30 mouse cellular contexts compared by ENCODE assay signal in genomic region chr2:154699360-154699759, GRCm38 (mm10).
"Had no signal": no experiment of that assay in that cellular context is flagged by ENCODE, and none has a peak within 500 bp of the region (broad histone marks: within the 10 kb centered on the region; RNA-seq: fewer than 3 reads in every experiment).

No protein-coding gene starts in this region.

- DNase-seq: heart, postnatal 10 days; heart, postnatal 14 days; heart, postnatal 36 days; heart, postnatal 4 days; kidney, adult 11 months; kidney, adult 18-20 months; kidney, adult 2 months; kidney, adult 8-10 months; kidney, adult 9 months; kidney, postnatal 10 days; kidney, postnatal 14 days; kidney, postnatal 25 days; kidney, postnatal 36 days; kidney, postnatal 4 days; layer of hippocampus, adult 9-11 months; layer of hippocampus, postnatal 36 days had no signal

- H3K4me3 ChIP-seq: heart, embryonic 10.5 days; heart, embryonic 12.5 days; heart, embryonic 13.5 days; heart, embryonic 15.5 days; hindbrain, embryonic 10.5 days; hindbrain, embryonic 12.5 days; hindbrain, embryonic 13.5 days; hindbrain, embryonic 15.5 days; intestine, embryonic 15.5 days; kidney, embryonic 15.5 days; layer of hippocampus, adult 2 months had no signal

- H3K27me3 ChIP-seq: heart, embryonic 12.5 days; heart, embryonic 13.5 days; heart, embryonic 15.5 days; hindbrain, embryonic 12.5 days; hindbrain, embryonic 13.5 days; hindbrain, embryonic 15.5 days; intestine, embryonic 15.5 days; kidney, embryonic 15.5 days had no signal

- H3K27ac ChIP-seq: heart, embryonic 10.5 days; heart, embryonic 13.5 days; heart, embryonic 15.5 days; hindbrain, embryonic 10.5 days; hindbrain, embryonic 12.5 days; hindbrain, embryonic 13.5 days; hindbrain, embryonic 14.5 days; hindbrain, embryonic 15.5 days; hindbrain, postnatal 0 days; intestine, embryonic 15.5 days; kidney, embryonic 15.5 days; kidney, postnatal 0 days; layer of hippocampus, adult 2 months had no signal

- H3K4me1 ChIP-seq: heart, embryonic 10.5 days; hindbrain, embryonic 12.5 days had no signal

- H3K36me3 ChIP-seq: hindbrain, embryonic 15.5 days had no signal
